Mouse (Mus musculus): Measurements from ENCODE around the gene Gm20855. TPM values are rescaled to one million over a fixed set of nuclear protein-coding genes. Genes with fewer than 3 reads are reported as not detected.

Gm20855 gene
- polyA plus RNA-seq (2015; fragmentation: Nextera tagmentation; extraction: Ambion mirVana): not detected in 2 replicates

DNA sequence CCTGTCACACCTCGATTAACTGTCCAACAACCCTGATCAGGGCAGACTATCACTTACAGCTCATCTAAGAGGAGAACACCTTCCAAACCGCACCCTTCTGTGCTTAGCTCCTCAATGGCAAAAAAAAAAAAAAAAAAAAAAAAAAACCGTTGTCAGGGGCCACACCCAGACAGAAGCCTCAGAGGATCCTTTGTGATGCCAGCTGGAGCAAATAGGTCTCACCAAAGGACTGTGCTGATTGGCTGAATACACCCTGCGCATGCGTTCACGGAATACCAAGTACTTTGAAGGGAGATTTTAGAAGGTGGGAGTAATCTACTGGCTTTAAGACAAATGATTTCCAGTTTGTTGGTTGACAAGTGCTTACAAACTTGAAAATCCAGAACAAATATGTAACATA, at the start of gene Gm20855:
TSS of gene Gm20855 (minus strand) at position 101 of the 400 bp plus-strand sequence.

Measured in skeletal muscle tissue, postnatal 0 days (tissue).